In the genomic region with DNA sequence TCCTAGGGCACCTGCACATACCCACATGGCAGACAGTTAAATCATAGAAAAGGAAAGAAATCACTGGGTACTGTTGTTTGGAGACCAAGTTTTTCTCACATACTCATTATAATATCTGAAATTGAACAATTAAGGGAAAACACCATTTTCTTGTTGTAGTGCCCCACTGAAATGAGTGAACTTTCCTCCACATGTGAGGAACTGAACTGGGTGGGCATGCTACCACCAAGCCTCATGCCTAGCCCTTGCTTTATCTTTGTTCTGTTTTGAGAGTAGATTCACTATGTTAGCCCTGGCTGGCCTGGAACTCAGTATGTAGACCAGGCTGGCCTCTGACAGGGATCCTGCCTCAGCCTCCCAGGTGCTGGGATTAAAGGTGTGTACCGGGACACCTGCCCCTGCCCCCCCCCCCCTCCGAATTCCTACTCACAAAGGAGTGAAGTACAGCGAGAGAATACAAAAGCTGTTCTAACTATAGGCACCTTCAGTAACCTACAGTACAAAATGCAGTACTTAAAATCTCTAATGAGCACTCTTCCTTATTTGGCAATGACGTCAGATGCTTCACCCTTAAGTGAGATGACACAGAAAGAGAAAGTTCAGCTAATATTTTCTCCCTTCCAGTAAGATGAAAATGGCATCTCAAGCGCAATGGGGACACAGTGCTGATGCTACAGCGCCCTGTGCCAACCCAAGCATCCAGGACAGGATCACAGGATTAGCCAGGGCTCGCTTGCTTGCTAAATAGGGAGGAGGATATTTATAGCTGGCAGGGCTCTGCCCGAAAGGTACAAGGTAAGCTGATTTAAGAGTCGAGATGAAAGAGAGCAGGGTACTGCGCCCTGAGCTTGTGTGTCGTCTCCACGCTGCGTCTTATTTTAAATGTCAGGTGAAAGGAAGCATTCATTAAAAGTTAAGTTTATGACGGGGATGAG, we compare ENCODE assay signal across 10 mouse cellular contexts. TPM values are rescaled to one million over a fixed set of nuclear protein-coding genes. Genes with fewer than 3 reads are reported as not detected.
DNase-seq lines count a peak whose midpoint lies in the region; ATAC-seq lines count a peak whose summit lies in the region.
"Had no signal": no experiment of that assay in that cellular context is flagged by ENCODE, and none has a peak within 500 bp of the region (broad histone marks: within the 10 kb centered on the region; RNA-seq: fewer than 3 reads in every experiment).

No protein-coding gene starts in this region.

- no peak for DNase-seq in embryonic facial prominence, embryonic 10.5 days (ENCODE audit: low spot score)
- no peak for DNase-seq in neural tube, embryonic 10.5 days (ENCODE audit: extremely low spot score, low spot score)
- peak; percentile 19 for DNase-seq in telencephalon, adult 2 months (ENCODE audit: low read depth, low spot score)
- no peak for DNase-seq in Muller cell, postnatal 12 days (ENCODE audit: inconsistent ontology term)
- no peak for DNase-seq in left cerebral cortex, postnatal 10 days (ENCODE audit: extremely low spot score in 1 of 2, low spot score in 2 of 2)

- peaks cover 10% of the 10 kb centered on the region for H3K4me1 ChIP-seq in embryonic facial prominence, embryonic 13.5 days
- peaks cover 13% of the 10 kb centered on the region for H3K4me1 ChIP-seq in embryonic facial prominence, embryonic 10.5 days
- 0 out of 2 replicates have a peak, but pooled peaks cover 7% of the 10 kb centered on the region for H3K4me1 ChIP-seq in neural tube, embryonic 15.5 days
- peaks cover 13% of the 10 kb centered on the region for H3K4me1 ChIP-seq in heart, embryonic 12.5 days (replicated peaks)

- no peak for ATAC-seq in embryonic facial prominence, embryonic 13.5 days (ENCODE audit: insufficient number of reproducible peaks, insufficient read depth, low FRiP score, low TSS enrichment, low read depth)
- no peak for ATAC-seq in neural tube, embryonic 15.5 days (ENCODE audit: low FRiP score)
- ATAC-seq in heart, embryonic 12.5 days (ENCODE audit: insufficient number of reproducible peaks, low FRiP score): no peak

- no peaks in the 10 kb centered on the region for H3K9me3 ChIP-seq in embryonic facial prominence, embryonic 13.5 days
- peaks cover 2% of the 10 kb centered on the region; the same call in 1 of the 2 replicates for H3K9me3 ChIP-seq in embryonic facial prominence, embryonic 10.5 days
- H3K9me3 ChIP-seq in neural tube, embryonic 15.5 days (replicated peaks): no peaks in the 10 kb centered on the region
- H3K9me3 ChIP-seq in heart, embryonic 12.5 days (replicated peaks): 0 out of 2 replicates have a peak, but pooled peaks cover 3% of the 10 kb centered on the region
- H3K9me3 ChIP-seq: liver, embryonic 15.5 days; neural tube, embryonic 13.5 days had no signal

- H3K27me3 ChIP-seq in embryonic facial prominence, embryonic 13.5 days: no peaks in the 10 kb centered on the region
- no peaks in the 10 kb centered on the region for H3K27me3 ChIP-seq in embryonic facial prominence, embryonic 10.5 days (replicated peaks; ENCODE audit: low read depth, poor library complexity, severe bottlenecking)
- no peaks in the 10 kb centered on the region for H3K27me3 ChIP-seq in neural tube, embryonic 15.5 days (replicated peaks)
- no peaks in the 10 kb centered on the region for H3K27me3 ChIP-seq in heart, embryonic 12.5 days (replicated peaks)
- H3K27me3 ChIP-seq: liver, embryonic 15.5 days; neural tube, embryonic 13.5 days had no signal

- WGBS in embryonic facial prominence, embryonic 13.5 days: 87% methylated on average over 14 of the region's 14 CpGs
- 90% methylated on average over 14 of the region's 14 CpGs for WGBS in embryonic facial prominence, embryonic 10.5 days
- 90% methylated on average over 14 of the region's 14 CpGs for WGBS in neural tube, embryonic 15.5 days
- WGBS in heart, embryonic 12.5 days: 63% methylated on average over 14 of the region's 14 CpGs

- no peak overlapping the region for H3K4me3 ChIP-seq in embryonic facial prominence, embryonic 13.5 days
- no peak overlapping the region for H3K4me3 ChIP-seq in embryonic facial prominence, embryonic 10.5 days
- H3K4me3 ChIP-seq in neural tube, embryonic 15.5 days (replicated peaks): no peak overlapping the region
- no peak overlapping the region for H3K4me3 ChIP-seq in heart, embryonic 12.5 days
- H3K4me3 ChIP-seq: liver, embryonic 15.5 days; neural tube, embryonic 13.5 days had no signal

- no peak overlapping the region for H3K4me2 ChIP-seq in embryonic facial prominence, embryonic 13.5 days
- no peak overlapping the region for H3K4me2 ChIP-seq in neural tube, embryonic 15.5 days
- peak overlapping the region; percentile 30 for H3K4me2 ChIP-seq in heart, embryonic 12.5 days
- H3K4me2 ChIP-seq: liver, embryonic 15.5 days; neural tube, embryonic 13.5 days had no signal

- 0 out of 2 replicates have a peak overlapping the region, but pooled peaks have one; percentile 44 for H3K27ac ChIP-seq in embryonic facial prominence, embryonic 13.5 days
- no peak overlapping the region for H3K27ac ChIP-seq in embryonic facial prominence, embryonic 10.5 days (replicated peaks)
- peak overlapping the region; percentile 33 for H3K27ac ChIP-seq in neural tube, embryonic 15.5 days (replicated peaks)
- peak overlapping the region; percentile 59 for H3K27ac ChIP-seq in heart, embryonic 12.5 days (ENCODE audit: poor library complexity, severe bottlenecking)
- H3K27ac ChIP-seq: liver, embryonic 15.5 days; neural tube, embryonic 13.5 days had no signal

- peaks cover 20% of the 10 kb centered on the region for H3K36me3 ChIP-seq in embryonic facial prominence, embryonic 13.5 days
- peaks cover 41% of the 10 kb centered on the region for H3K36me3 ChIP-seq in embryonic facial prominence, embryonic 10.5 days (replicated peaks)
- H3K36me3 ChIP-seq in neural tube, embryonic 15.5 days: peaks cover 2% of the 10 kb centered on the region; the same call in 1 of the 2 replicates
- peaks cover 10% of the 10 kb centered on the region for H3K36me3 ChIP-seq in heart, embryonic 12.5 days
- H3K36me3 ChIP-seq: liver, embryonic 15.5 days had no signal

- H3K9ac ChIP-seq in embryonic facial prominence, embryonic 13.5 days: no peak overlapping the region
- no peak overlapping the region for H3K9ac ChIP-seq in neural tube, embryonic 15.5 days (replicated peaks)
- no peak overlapping the region for H3K9ac ChIP-seq in heart, embryonic 12.5 days
- H3K9ac ChIP-seq: liver, embryonic 15.5 days; neural tube, embryonic 13.5 days had no signal

- intact Hi-C loops in left cerebral cortex, postnatal 10 days (cut with DNase I): no loop called here

RNA-seq across cellular contexts. Expression of a gene that starts 10.2 kb away (rescaled TPM):
- 192 and 193 TPM in 2 replicates for polyA plus RNA-seq in embryonic facial prominence, embryonic 13.5 days (2015; fragmentation: Nextera tagmentation; extraction: Ambion mirVana)
- 196 and 200 TPM in 2 replicates for polyA plus RNA-seq in embryonic facial prominence, embryonic 10.5 days (2016; fragmentation: Nextera tagmentation; extraction: Ambion mirVana)
- 190 and 208 TPM in 2 replicates for polyA plus RNA-seq in neural tube, embryonic 15.5 days (2015; fragmentation: Nextera tagmentation; extraction: Ambion mirVana)
- polyA plus RNA-seq in heart, embryonic 12.5 days (2016; fragmentation: Nextera tagmentation; extraction: Ambion mirVana): 88.2 and 94.4 TPM in 2 replicates
- 100 to 1,000 TPM; 103 to 104 TPM for total RNA-seq in left cerebral cortex, postnatal 10 days (2021)

RNA-seq across cellular contexts. Expression of a gene that starts 10.3 kb away (rescaled TPM):
- polyA plus RNA-seq in embryonic facial prominence, embryonic 13.5 days (2015; fragmentation: Nextera tagmentation; extraction: Ambion mirVana): 24.9 and 25.2 TPM in 2 replicates
- 21.0 and 22.6 TPM in 2 replicates for polyA plus RNA-seq in embryonic facial prominence, embryonic 10.5 days (2016; fragmentation: Nextera tagmentation; extraction: Ambion mirVana)
- 11.0 and 11.7 TPM in 2 replicates for polyA plus RNA-seq in neural tube, embryonic 15.5 days (2015; fragmentation: Nextera tagmentation; extraction: Ambion mirVana)
- polyA plus RNA-seq in heart, embryonic 12.5 days (2016; fragmentation: Nextera tagmentation; extraction: Ambion mirVana): 8.1 and 8.9 TPM in 2 replicates
- total RNA-seq in left cerebral cortex, postnatal 10 days (2021): 1 to 10 TPM; 7.8 to 8.1 TPM

RNA-seq across cellular contexts. Expression of a gene that starts 36.0 kb away (rescaled TPM):
- 41.9 and 42.5 TPM in 2 replicates for polyA plus RNA-seq in embryonic facial prominence, embryonic 13.5 days (2015; fragmentation: Nextera tagmentation; extraction: Ambion mirVana)
- 50.8 and 57.3 TPM in 2 replicates for polyA plus RNA-seq in embryonic facial prominence, embryonic 10.5 days (2016; fragmentation: Nextera tagmentation; extraction: Ambion mirVana)
- polyA plus RNA-seq in neural tube, embryonic 15.5 days (2015; fragmentation: Nextera tagmentation; extraction: Ambion mirVana): 34.1 and 34.5 TPM in 2 replicates
- polyA plus RNA-seq in heart, embryonic 12.5 days (2016; fragmentation: Nextera tagmentation; extraction: Ambion mirVana): 53.4 and 55.6 TPM in 2 replicates
- 10 to 100 TPM; 35.2 to 41.7 TPM for total RNA-seq in left cerebral cortex, postnatal 10 days (2021)
